Mouse (Mus musculus): ENCODE measurements around the gene Rnf216. TPM values are rescaled to one million over a fixed set of nuclear protein-coding genes. Genes with fewer than 3 reads are reported as not detected.

The Rnf216 gene
- polyA plus RNA-seq, 1 experiment: 33.8 TPM

- no peak for DNase-seq
- Histone ChIP-seq H3K4me3 (replicated peaks; ENCODE audit: insufficient read depth, low read depth, low read length) (no peak overlapping the region), H3K27me3 (ENCODE audit: control insufficient read depth, insufficient read depth, low read length) (no peaks in the 10 kb centered on the region), H3K4me1 (ENCODE audit: control insufficient read depth, insufficient read depth, low read length) (peaks cover 10% of the 10 kb centered on the region), H3K27ac (ENCODE audit: insufficient read depth, low read length) (no peak overlapping the region)
- TF ChIP-seq CTCF (IDR thresholded peaks at IDR 0.05; ENCODE audit: borderline replicate concordance, insufficient read depth, low read depth, low read length): no peak
- no peak for TF ChIP-seq POLR2A (IDR thresholded peaks at IDR 0.05; ENCODE audit: borderline replicate concordance, insufficient read depth, low read length)
- 37% methylated on average over 7 of the region's 7 CpGs for WGBS
Measured at GRCm38 (mm10) chr5:143125601-143126000, 12.8 kb upstream of the Rnf216 start.

GRCm38 (mm10) chr5:143124805-143125378 is 12.1 kb upstream of the Rnf216 start:
- DNase-seq: peak; percentile 28 to 57
- Histone ChIP-seq H3K4me1 (ENCODE audit: control insufficient read depth, insufficient read depth, low read length) (peaks cover 10% of the 10 kb centered on the region), H3K4me3 (replicated peaks; ENCODE audit: insufficient read depth, low read depth, low read length) (no peak overlapping the region), H3K27ac (ENCODE audit: insufficient read depth, low read length) (no peak overlapping the region), H3K27me3 (ENCODE audit: control insufficient read depth, insufficient read depth, low read length) (no peaks in the 10 kb centered on the region)
- WGBS: 69% methylated on average over 4 of the region's 4 CpGs
- TF ChIP-seq POLR2A (IDR thresholded peaks at IDR 0.05; ENCODE audit: borderline replicate concordance, insufficient read depth, low read length): no peak
- TF ChIP-seq CTCF (IDR thresholded peaks at IDR 0.05; ENCODE audit: borderline replicate concordance, insufficient read depth, low read depth, low read length): no peak

DNA sequence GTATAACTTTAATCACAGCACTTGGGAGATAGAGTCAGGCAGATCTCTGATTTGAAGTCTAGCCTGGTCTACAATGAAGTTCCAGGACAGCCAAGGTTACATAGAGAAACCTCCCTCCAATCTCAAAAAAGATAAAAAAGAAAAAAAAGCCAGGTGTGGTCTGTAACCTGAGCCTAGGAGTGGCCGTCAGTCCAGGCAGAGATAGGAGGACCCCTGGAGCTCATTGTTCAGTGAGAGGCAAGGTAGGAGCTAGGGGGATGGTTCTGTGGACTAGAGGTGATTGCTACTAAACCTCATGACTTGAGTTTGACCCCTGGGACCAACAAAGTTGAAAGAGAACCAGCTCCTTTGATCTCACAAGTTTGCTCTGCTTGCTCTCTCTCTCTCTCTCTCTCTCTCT is 9.9 kb upstream of the Rnf216 start:
- H3K4me3 ChIP-seq (replicated peaks; ENCODE audit: insufficient read depth, low read depth, low read length): no peak overlapping the region
- no peak for TF ChIP-seq POLR2A (IDR thresholded peaks at IDR 0.05; ENCODE audit: borderline replicate concordance, insufficient read depth, low read length)
- no peak for TF ChIP-seq CTCF (IDR thresholded peaks at IDR 0.05; ENCODE audit: borderline replicate concordance, insufficient read depth, low read depth, low read length)
- 81% methylated on average over 1 of the region's 1 CpGs for whole genome bisulfite sequencing
- H3K27me3 ChIP-seq (ENCODE audit: control insufficient read depth, insufficient read depth, low read length): no peaks in the 10 kb centered on the region
- DNase-seq: no peak
- H3K27ac ChIP-seq (ENCODE audit: insufficient read depth, low read length): no peak overlapping the region
- peaks cover 4% of the 10 kb centered on the region; the same call in 1 of the 2 replicates for H3K4me1 ChIP-seq (ENCODE audit: control insufficient read depth, insufficient read depth, low read length)

DNA sequence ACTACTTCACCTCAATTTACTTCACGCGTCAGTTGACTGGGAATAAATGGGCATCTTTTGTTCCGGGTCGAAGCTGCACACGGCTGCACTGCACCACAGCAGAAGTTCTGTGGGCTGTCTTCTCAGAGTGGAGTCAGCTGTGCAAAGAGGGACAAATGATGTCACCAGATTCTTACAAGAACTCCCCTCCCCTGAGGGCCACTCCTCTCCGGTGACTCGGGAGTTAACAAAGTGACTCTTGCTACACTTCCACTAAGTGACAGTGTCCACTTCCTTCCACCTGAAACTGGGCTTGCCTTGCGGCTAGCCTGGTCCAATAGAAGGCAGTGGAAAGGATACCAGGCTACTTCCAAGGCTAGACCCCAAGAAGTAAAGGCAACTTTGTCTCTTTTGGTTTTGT is 9.3 kb upstream of the Rnf216 start:
- peaks cover 3% of the 10 kb centered on the region; the same call in 1 of the 2 replicates for H3K4me1 ChIP-seq (ENCODE audit: control insufficient read depth, insufficient read depth, low read length)
- H3K27ac ChIP-seq (ENCODE audit: insufficient read depth, low read length): no peak overlapping the region
- no peak overlapping the region for H3K4me3 ChIP-seq (replicated peaks; ENCODE audit: insufficient read depth, low read depth, low read length)
- no peaks in the 10 kb centered on the region for H3K27me3 ChIP-seq (ENCODE audit: control insufficient read depth, insufficient read depth, low read length)
- 85% methylated on average over 8 of the region's 8 CpGs for WGBS
- DNase-seq: no peak
- no peak for TF ChIP-seq CTCF (IDR thresholded peaks at IDR 0.05; ENCODE audit: borderline replicate concordance, insufficient read depth, low read depth, low read length)
- no peak for TF ChIP-seq POLR2A (IDR thresholded peaks at IDR 0.05; ENCODE audit: borderline replicate concordance, insufficient read depth, low read length)

GRCm38 (mm10) chr5:143106842-143107241 is 6.0 kb downstream of the Rnf216 start:
- 82% methylated on average over 3 of the region's 3 CpGs for WGBS
- Histone ChIP-seq H3K27ac (ENCODE audit: insufficient read depth, low read length) (no peak overlapping the region), H3K4me3 (replicated peaks; ENCODE audit: insufficient read depth, low read depth, low read length) (no peak overlapping the region), H3K4me1 (ENCODE audit: control insufficient read depth, insufficient read depth, low read length) (peaks cover 5% of the 10 kb centered on the region), H3K27me3 (ENCODE audit: control insufficient read depth, insufficient read depth, low read length) (no peaks in the 10 kb centered on the region)
- no peak for DNase-seq
- TF ChIP-seq CTCF (IDR thresholded peaks at IDR 0.05; ENCODE audit: borderline replicate concordance, insufficient read depth, low read depth, low read length) (no peak), POLR2A (IDR thresholded peaks at IDR 0.05; ENCODE audit: borderline replicate concordance, insufficient read depth, low read length) (no peak)

DNA sequence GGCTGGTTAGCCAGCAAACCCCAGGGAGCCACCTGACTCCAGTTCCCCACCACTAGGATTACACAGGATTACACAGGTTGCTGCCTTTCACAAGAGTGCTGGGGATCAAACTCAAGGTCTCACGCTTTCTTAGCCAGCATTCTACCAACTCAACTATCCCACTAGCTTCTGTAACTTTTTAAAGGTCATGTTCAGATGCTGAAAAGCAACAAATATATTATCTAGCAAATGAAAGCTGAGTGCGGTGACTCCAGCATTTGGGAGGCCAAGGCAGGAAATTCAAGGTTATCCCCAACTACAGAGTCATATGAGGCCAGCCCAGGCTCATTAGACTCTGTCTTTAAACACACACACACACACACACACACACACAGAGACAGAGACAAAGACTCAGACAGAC is 9.6 kb downstream of the Rnf216 start:
- DNase-seq: no peak
- TF ChIP-seq CTCF (IDR thresholded peaks at IDR 0.05; ENCODE audit: borderline replicate concordance, insufficient read depth, low read depth, low read length) (no peak), POLR2A (IDR thresholded peaks at IDR 0.05; ENCODE audit: borderline replicate concordance, insufficient read depth, low read length) (no peak)
- WGBS: 99% methylated on average over 2 of the region's 2 CpGs
- no peak overlapping the region for H3K4me3 ChIP-seq (replicated peaks; ENCODE audit: insufficient read depth, low read depth, low read length)
- no peak overlapping the region for H3K27ac ChIP-seq (ENCODE audit: insufficient read depth, low read length)
- no peaks in the 10 kb centered on the region for H3K27me3 ChIP-seq (ENCODE audit: control insufficient read depth, insufficient read depth, low read length)
- peaks cover 2% of the 10 kb centered on the region; the same call in 1 of the 2 replicates for H3K4me1 ChIP-seq (ENCODE audit: control insufficient read depth, insufficient read depth, low read length)

GRCm38 (mm10) chr5:143101626-143102025 is 11.2 kb downstream of the Rnf216 start:
- WGBS: 79% methylated on average over 1 of the region's 1 CpGs
- no peak overlapping the region for H3K27ac ChIP-seq (ENCODE audit: insufficient read depth, low read length)
- TF ChIP-seq POLR2A (IDR thresholded peaks at IDR 0.05; ENCODE audit: borderline replicate concordance, insufficient read depth, low read length) (no peak), CTCF (IDR thresholded peaks at IDR 0.05; ENCODE audit: borderline replicate concordance, insufficient read depth, low read depth, low read length) (no peak)

GRCm38 (mm10) chr5:143095256-143095655 is 17.5 kb downstream of the Rnf216 start:
- Histone ChIP-seq H3K4me1 (ENCODE audit: control insufficient read depth, insufficient read depth, low read length) (no peaks in the 10 kb centered on the region), H3K27me3 (ENCODE audit: control insufficient read depth, insufficient read depth, low read length) (no peaks in the 10 kb centered on the region), H3K27ac (ENCODE audit: insufficient read depth, low read length) (no peak overlapping the region), H3K4me3 (replicated peaks; ENCODE audit: insufficient read depth, low read depth, low read length) (no peak overlapping the region)
- DNase-seq: no peak
- no peak for TF ChIP-seq CTCF (IDR thresholded peaks at IDR 0.05; ENCODE audit: borderline replicate concordance, insufficient read depth, low read depth, low read length)
- WGBS: 84% methylated on average over 7 of the region's 7 CpGs

More at GRCm38 (mm10) chr5:143101626-143102025, 11.2 kb downstream of the Rnf216 start:
- H3K4me1 ChIP-seq (ENCODE audit: control insufficient read depth, insufficient read depth, low read length): peaks cover 2% of the 10 kb centered on the region; the same call in 1 of the 2 replicates
- DNase-seq: no peak
- no peak overlapping the region for H3K4me3 ChIP-seq (replicated peaks; ENCODE audit: insufficient read depth, low read depth, low read length)
- no peaks in the 10 kb centered on the region for H3K27me3 ChIP-seq (ENCODE audit: control insufficient read depth, insufficient read depth, low read length)

Measured in cerebellum, adult 2 months (tissue).